Mouse (Mus musculus) layer of hippocampus, adult 9-10 months (tissue): ENCODE results near the gene Slc4a4.

ENCODE experiments used
- DNase-seq: peaks from one replicate; pipeline ENCODE4 v3.0.0; 2022; ENCODE audit warnings: low spot score

Slc4a4 gene

DNA sequence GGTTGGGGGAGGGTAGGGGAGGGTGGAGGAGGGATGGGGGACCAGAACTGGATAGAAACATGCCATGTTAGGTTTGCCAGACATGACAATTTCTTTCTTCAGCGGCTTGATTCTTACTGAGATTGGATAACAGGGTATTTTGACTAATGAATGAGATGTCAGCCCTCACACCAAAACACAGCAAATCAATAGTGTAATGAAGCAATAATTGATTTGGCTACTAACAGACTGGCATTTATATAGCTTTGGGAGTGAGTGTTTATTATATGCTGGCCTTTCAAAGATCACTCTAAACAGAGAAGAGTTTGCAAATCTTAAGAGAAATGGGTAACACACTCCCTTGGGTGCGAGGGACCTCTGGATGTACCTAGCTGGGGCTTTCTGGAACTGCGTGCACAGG, 30.6 kb downstream of the Slc4a4 start:
- DNase-seq, result no peak

DNA sequence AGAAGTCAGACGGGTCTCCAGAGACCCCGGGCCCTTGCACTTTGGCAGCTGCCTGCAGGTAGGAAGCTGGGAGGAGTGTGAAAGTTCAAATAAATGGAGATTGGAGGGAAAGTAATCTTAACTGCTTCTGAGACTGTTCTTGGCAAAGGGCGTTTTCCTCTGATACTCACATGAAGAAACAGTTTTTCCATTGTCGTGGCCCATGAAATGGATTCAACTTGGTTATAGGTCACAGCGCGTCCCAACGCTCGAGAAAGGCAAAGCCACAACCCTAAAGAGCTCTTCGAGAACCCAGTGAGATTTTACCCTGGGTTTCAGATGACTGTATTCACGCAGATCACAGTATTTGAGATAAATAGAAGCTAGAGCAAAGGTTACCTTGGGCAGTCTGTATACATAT, 31.0 kb downstream of the Slc4a4 start:
- DNase-seq, result no peak

GRCm38 (mm10) chr5:88918538-88918937, 31.9 kb downstream of the Slc4a4 start:
- no peak for DNase-seq

DNA sequence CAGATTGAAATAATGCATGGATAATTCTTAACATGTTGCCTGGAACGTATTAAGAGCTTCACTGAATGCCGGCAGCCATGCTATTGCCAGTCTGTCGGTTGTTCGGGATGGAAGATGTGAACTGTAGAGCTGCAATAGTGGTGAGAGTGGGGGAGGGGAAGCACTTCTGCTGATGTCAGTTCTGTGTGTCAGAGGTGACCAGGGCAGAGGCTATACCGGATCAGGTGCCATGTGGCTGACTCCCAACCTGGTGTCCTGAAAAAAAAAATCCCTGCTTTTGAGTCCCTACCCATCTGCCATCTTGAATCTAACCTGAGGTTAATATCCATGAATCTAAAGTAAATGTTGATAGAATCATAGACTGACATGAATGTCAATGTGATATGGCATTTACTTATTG, 39.0 kb downstream of the Slc4a4 start:
- DNase-seq, result no peak

GRCm38 (mm10) chr5:88928201-88928916, 41.7 kb downstream of the Slc4a4 start:
- DNase-seq, result peak; percentile 55

DNA sequence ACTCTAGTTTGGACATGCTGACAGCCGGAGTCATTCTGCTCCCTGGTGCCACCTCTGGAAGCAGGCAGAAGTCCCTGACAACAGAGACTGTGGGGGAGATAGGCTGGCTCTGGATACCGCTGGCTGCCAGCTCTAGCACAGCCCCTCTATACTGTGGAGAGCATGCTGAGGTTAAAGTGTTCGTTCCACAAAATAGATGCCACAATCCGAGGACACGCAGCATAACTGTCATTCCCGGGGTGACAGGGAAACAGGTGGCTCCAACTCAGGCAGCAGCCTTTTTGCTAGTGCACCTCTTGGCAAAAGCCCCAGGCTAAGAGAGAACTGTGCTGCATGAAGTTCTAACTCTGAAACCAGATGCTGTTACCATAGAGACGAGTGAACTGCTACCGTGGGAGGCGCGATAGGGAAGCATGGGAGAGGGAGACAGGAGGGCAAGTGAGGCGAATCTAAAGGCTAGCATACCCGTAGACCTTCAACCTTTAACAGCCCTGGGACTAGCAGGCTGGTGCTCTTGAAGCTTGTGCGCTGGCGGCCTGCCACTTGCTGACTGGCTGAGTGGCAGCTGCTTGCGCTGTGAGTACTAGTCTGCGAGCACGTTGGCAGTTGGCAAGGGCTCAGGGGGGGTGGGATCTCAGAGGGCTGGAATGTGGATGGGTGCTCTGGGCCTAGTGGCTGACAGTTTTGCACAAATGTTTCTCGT, 42.9 kb downstream of the Slc4a4 start:
- DNase-seq, result peak; percentile 48

GRCm38 (mm10) chr5:88930129-88930528, 43.5 kb downstream of the Slc4a4 start:
- DNase-seq, result no peak

GRCm38 (mm10) chr5:88930611-88931010, 44.0 kb downstream of the Slc4a4 start:
- DNase-seq, result no peak

DNA sequence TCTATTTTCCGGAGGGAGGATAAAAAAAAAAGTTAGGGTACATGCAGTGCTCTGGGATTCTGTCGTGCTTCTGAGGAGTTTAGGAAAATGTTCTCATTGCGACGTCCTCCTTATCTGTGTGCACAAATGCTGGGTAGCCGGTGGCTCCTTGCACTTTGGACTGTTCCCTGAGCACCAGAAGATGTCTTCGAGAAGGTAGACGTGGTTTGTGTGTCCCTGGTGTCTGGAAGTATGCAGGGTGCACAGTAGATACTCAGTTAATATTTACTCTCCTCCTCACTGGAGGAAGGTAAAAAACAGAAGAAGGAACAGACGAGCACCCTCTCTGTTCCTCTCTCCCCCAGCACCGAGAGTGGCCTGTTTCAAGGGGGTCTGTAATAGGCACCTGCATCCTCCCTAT, 44.6 kb downstream of the Slc4a4 start:
- DNase-seq, result no peak

DNA sequence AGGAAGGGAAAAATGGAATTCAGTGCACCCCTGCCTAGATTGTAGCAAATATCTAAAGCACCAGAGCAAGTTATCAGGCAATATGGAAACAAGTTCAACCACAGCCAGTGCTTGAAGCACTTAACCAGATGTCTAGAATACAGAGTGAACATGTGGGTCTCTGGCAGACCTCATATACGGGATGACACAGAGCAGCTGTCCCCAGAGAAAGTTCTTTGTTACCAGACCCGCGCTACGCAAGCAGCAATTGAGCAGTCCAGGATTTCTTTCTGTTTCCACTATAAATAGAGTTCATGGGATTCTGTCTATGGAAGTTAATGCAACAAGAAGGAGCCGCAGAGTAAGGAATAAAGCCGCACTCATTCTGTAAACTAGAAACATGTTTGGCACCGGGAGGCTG, 46.8 kb downstream of the Slc4a4 start:
- DNase-seq, result no peak

- DNase-seq, result no peak
Observed at GRCm38 (mm10) chr5:88933946-88934345, 47.3 kb downstream of the Slc4a4 start.

DNA sequence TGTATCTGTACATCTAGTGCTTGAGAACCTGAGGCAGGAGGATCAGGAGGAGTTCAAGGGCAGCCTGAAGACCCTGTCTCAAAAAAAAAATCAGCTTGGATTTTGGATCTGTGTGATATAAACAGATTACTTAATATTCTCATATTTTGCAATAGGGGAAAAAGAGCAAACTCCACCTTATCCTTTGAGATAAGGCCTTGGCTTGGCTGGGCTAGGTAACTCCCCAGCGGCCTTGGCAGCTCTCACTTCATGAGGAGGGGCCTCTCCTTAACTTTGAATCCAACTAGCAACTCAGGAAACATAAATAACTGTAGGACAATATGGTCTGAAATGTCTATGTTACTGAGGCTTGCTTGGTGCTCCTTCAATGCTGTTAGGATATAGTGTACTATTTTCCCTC, 51.6 kb downstream of the Slc4a4 start:
- no peak for DNase-seq

- DNase-seq, result no peak
Observed at GRCm38 (mm10) chr5:88939151-88939550, 52.5 kb downstream of the Slc4a4 start.

DNA sequence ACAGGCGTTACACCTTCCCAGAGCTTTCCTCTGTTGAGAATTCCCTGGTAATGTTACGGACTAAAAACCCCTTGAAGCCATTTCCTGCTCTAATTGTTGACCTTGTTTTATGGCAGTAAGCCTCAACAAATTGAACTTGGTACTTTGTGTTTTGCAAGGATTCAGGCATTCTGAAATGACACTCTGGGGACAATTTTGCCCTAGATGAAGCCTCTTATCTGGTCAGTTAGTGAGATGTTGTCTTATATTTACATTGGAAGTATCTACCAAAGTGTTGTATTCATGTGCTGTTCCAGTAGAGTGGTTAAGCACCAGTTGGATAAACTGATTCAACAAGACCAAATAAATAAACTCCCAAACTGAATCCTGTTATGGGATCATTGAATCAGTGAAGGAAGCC, 53.2 kb downstream of the Slc4a4 start:
- no peak for DNase-seq

DNA sequence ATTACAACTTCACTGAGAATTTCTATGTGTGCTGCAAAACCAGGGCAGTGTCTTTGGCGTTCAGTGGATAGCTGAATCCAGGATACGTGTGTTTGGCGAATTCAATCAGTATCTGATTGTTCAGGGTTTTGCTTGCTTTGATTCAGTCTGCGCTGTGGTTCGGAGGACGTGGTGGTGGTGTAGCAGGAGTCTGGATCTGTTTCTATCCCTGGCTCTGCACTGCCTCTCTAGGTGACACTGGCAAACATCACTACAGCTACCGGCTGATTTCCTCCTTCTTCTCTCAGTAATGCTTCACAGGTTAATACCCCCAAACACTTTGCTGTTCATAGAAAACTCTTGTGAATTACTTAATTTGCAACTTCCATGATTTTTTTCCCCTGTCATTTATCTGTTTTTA, 55.3 kb downstream of the Slc4a4 start:
- no peak for DNase-seq

GRCm38 (mm10) chr5:88945661-88946339, 59.2 kb downstream of the Slc4a4 start:
- no peak for DNase-seq

GRCm38 (mm10) chr5:88950337-88950736, 63.7 kb downstream of the Slc4a4 start:
- no peak for DNase-seq

- DNase-seq, result no peak
Observed at GRCm38 (mm10) chr5:88952757-88953577, 66.3 kb downstream of the Slc4a4 start.

- no peak for DNase-seq
Observed at GRCm38 (mm10) chr5:88957735-88958134, 71.1 kb downstream of the Slc4a4 start.

DNA sequence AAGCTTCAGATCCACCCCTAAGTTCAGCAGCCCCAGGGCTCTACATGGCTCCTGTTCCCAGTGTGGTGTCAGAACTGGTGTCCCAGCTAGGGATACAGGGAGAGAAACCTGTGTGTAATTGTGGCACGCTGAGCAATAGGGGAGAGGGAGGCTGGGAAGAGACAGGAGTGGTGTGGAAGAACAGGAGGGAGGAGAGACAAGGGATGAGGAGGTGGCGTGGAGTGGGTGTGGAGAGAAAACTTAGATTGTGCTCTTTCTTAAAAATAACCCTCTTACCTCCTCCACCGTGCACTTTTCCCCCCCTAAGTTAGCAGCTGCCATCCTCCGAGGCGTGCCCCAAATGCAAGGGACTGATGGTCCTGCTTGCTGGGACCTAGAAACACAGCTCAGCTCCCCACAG, 72.3 kb downstream of the Slc4a4 start:
- no peak for DNase-seq

- no peak for DNase-seq
Observed at GRCm38 (mm10) chr5:88959412-88959811, 72.8 kb downstream of the Slc4a4 start.

DNA sequence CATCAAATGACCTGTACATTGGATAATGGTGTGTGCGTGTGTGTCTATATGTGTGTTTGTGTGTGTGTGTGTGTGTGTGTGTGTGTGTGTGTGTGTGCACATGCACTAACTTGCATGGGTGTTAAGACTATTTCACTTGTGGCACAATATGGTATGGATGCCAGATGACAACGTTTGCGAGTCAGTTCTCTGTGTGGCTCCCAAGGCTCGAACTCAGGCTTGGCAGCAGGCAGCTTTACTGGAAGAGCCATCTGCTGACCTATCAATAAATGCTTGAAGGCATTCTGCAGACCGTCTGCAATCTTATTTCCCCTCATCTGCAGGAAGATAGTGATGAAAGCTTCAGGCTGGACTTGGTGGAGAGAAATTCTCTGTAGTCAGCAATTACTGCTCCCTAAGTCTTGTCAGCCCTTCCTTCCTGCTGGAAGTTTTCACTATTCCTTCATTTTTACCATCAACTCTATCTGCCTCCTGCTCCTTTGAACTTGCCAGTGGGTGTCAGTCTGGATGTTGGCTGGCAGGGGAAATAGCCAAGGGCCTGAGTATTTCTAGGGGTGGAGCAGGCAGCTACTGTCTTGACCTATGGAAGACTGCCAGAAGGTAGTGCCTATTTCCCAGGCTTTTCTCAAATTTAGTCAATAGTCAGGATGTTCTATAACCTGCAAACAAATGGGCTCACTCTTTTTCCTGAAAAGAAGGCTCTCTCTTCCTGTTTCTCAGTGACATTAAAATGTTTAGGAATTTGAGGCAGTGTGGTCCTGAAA, 73.9 kb downstream of the Slc4a4 start:
- no peak for DNase-seq
